Mouse (Mus musculus): ENCODE measurements around the gene Gm45015.

- TF ChIP-seq SMC3 (IDR thresholded peaks at IDR 0.05; ENCODE audit: low read depth, low read length): no peak
- TF ChIP-seq CTCF (conservative IDR thresholded peaks at IDR 0.05 in 1 of 2, IDR thresholded peaks at IDR 0.05 in 1 of 2; ENCODE audit: low read depth in 2 of 2, low read length in 2 of 2): no peak
- peak; percentile 91 for TF ChIP-seq POLR2A (IDR thresholded peaks at IDR 0.05; ENCODE audit: low read depth, low read length)
- TF ChIP-seq MEF2A (IDR thresholded peaks at IDR 0.05; ENCODE audit: borderline replicate concordance, low read depth, low read length): 0 out of 2 replicates have a peak, but pooled peaks have one; percentile 28
- peak; percentile 57; the same call in 1 of the 2 replicates for TF ChIP-seq ELF1 (IDR thresholded peaks at IDR 0.05; ENCODE audit: low read depth, low read length)
- TF ChIP-seq HCFC1 (IDR thresholded peaks at IDR 0.05; ENCODE audit: low read depth, low read length): 0 out of 2 replicates have a peak, but pooled peaks have one; percentile 30
- no peak for TF ChIP-seq RCOR1 (conservative IDR thresholded peaks at IDR 0.05; ENCODE audit: low read depth, low read length)
- no peak for TF ChIP-seq MAX (IDR thresholded peaks at IDR 0.05; ENCODE audit: low read length)
- TF ChIP-seq POLR2AphosphoS2 (IDR thresholded peaks at IDR 0.05; ENCODE audit: low read depth, low read length): no peak
- TF ChIP-seq E2F4 (IDR thresholded peaks at IDR 0.05; ENCODE audit: insufficient replicate concordance, low read depth, low read length): no peak
- TF ChIP-seq TBP (conservative IDR thresholded peaks at IDR 0.05; ENCODE audit: low read depth, low read length): 0 out of 2 replicates have a peak, but pooled peaks have one; percentile 23
- TF ChIP-seq NELFE (IDR thresholded peaks at IDR 0.05; ENCODE audit: low read depth, low read length): peak; percentile 91
- TF ChIP-seq MYC (IDR thresholded peaks at IDR 0.05; ENCODE audit: low read depth, low read length): no peak
- TF ChIP-seq USF2 (conservative IDR thresholded peaks at IDR 0.05; ENCODE audit: low read depth, low read length): no peak
Observed at GRCm38 (mm10) chrX:73342483-73342895, 5.8 kb upstream of the Gm45015 start, which contains the start of gene Zfp275.

Measured in CH12.LX (cell line).